Mouse (Mus musculus) embryonic fibroblast, embryonic 13.5 days (primary cell): ENCODE measurements around the gene Gm45716. TPM values are rescaled to one million over a fixed set of nuclear protein-coding genes. Genes with fewer than 3 reads are reported as not detected.

Experiments used
- H3K27ac ChIP-seq: 2 replicates; pipeline ENCODE4 v1.5.1; 2012; ENCODE audit warnings: low read length, control low read depth, inconsistent platforms; ENCODE audit not compliant: insufficient read depth
- H3K4me1 ChIP-seq: 2 replicates; pipeline ENCODE4 v1.6.1; 2011; ENCODE audit warnings: low read length; ENCODE audit not compliant: control insufficient read depth, insufficient read depth
- H3K4me3 ChIP-seq: 2 replicates; pipeline ENCODE4 v1.5.1; 2011; ENCODE audit warnings: mild to moderate bottlenecking, control low read depth, low read length; ENCODE audit not compliant: insufficient read depth
- CTCF ChIP-seq: IDR thresholded peaks from 2 replicates; pipeline ENCODE4 v1.5.1; 2011; ENCODE audit warnings: mild to moderate bottlenecking, control low read depth, low read length, moderate library complexity, borderline replicate concordance; ENCODE audit not compliant: insufficient read depth
- POLR2A ChIP-seq: IDR thresholded peaks from 2 replicates; pipeline ENCODE4 v1.6.1; 2011; ENCODE audit warnings: low read depth, mild to moderate bottlenecking, control low read depth, low read length, moderate library complexity
- polyA plus RNA-seq: library from polyadenylated mRNA; stranded (reverse); fragments of >200 nt; gene quantifications from 2 replicates; pipeline ENCODE4 v1.2.4, GENCODE M21; 2011; ENCODE audit warnings: low read depth; ENCODE audit not compliant: missing spikeins, insufficient read length

Gm45716 gene
- polyA plus RNA-seq, 1 experiment: 0.68 TPM

GRCm38 (mm10) chr11:90259071-90259470 is 71.6 kb downstream of the Gm45716 start:
- TF ChIP-seq CTCF: no peak
- no peak for TF ChIP-seq POLR2A
- no peak overlapping the region for H3K27ac ChIP-seq

GRCm38 (mm10) chr11:90259826-90260225 is 72.3 kb downstream of the Gm45716 start:
- no peak overlapping the region for H3K27ac ChIP-seq

More at GRCm38 (mm10) chr11:90259071-90259470, 71.6 kb downstream of the Gm45716 start:
- Histone ChIP-seq H3K4me1 (peaks cover 7% of the 10 kb centered on the region; the same call in 1 of the 2 replicates), H3K4me3 (no peak overlapping the region)

GRCm38 (mm10) chr11:90264180-90264579 is 76.7 kb downstream of the Gm45716 start:
- H3K4me3 ChIP-seq: no peak overlapping the region
- no peak for TF ChIP-seq CTCF
- no peak for TF ChIP-seq POLR2A
- H3K27ac ChIP-seq: no peak overlapping the region
- H3K4me1 ChIP-seq: no peaks in the 10 kb centered on the region

More at GRCm38 (mm10) chr11:90259826-90260225, 72.3 kb downstream of the Gm45716 start:
- no peak overlapping the region for H3K4me3 ChIP-seq
- no peak for TF ChIP-seq POLR2A
- TF ChIP-seq CTCF: no peak
- peaks cover 7% of the 10 kb centered on the region; the same call in 1 of the 2 replicates for H3K4me1 ChIP-seq

GRCm38 (mm10) chr11:90265581-90265980 is 78.1 kb downstream of the Gm45716 start:
- Histone ChIP-seq H3K27ac (no peak overlapping the region), H3K4me3 (no peak overlapping the region), H3K4me1 (no peaks in the 10 kb centered on the region)
- TF ChIP-seq POLR2A (no peak), CTCF (no peak)

- H3K27ac ChIP-seq: no peak overlapping the region
- no peak for TF ChIP-seq CTCF
- no peak for TF ChIP-seq POLR2A
Measured at GRCm38 (mm10) chr11:90268934-90269333, 81.5 kb downstream of the Gm45716 start.

GRCm38 (mm10) chr11:90269398-90270123 is 82.1 kb downstream of the Gm45716 start:
- Histone ChIP-seq H3K4me3 (no peak overlapping the region), H3K27ac (no peak overlapping the region), H3K4me1 (no peaks in the 10 kb centered on the region)
- TF ChIP-seq CTCF (no peak), POLR2A (no peak)

More at GRCm38 (mm10) chr11:90268934-90269333, 81.5 kb downstream of the Gm45716 start:
- Histone ChIP-seq H3K4me3 (no peak overlapping the region), H3K4me1 (no peaks in the 10 kb centered on the region)

GRCm38 (mm10) chr11:90270132-90270877 is 82.8 kb downstream of the Gm45716 start:
- TF ChIP-seq POLR2A: no peak
- TF ChIP-seq CTCF: no peak
- Histone ChIP-seq H3K4me1 (no peaks in the 10 kb centered on the region), H3K4me3 (no peak overlapping the region), H3K27ac (no peak overlapping the region)

- H3K4me1 ChIP-seq: no peaks in the 10 kb centered on the region
- TF ChIP-seq POLR2A (no peak), CTCF (no peak)
- H3K27ac ChIP-seq: no peak overlapping the region
- no peak overlapping the region for H3K4me3 ChIP-seq
Measured at GRCm38 (mm10) chr11:90274187-90274586, 86.7 kb downstream of the Gm45716 start.

- Histone ChIP-seq H3K27ac (no peak overlapping the region), H3K4me1 (no peaks in the 10 kb centered on the region), H3K4me3 (no peak overlapping the region)
- TF ChIP-seq POLR2A (no peak), CTCF (no peak)
Measured at GRCm38 (mm10) chr11:90275663-90276062, 88.2 kb downstream of the Gm45716 start.

GRCm38 (mm10) chr11:90276150-90276549 is 88.7 kb downstream of the Gm45716 start:
- Histone ChIP-seq H3K4me1 (no peaks in the 10 kb centered on the region), H3K27ac (no peak overlapping the region), H3K4me3 (no peak overlapping the region)
- no peak for TF ChIP-seq CTCF
- TF ChIP-seq POLR2A: no peak
